Mouse (Mus musculus): Measurements from ENCODE around the gene Ten1.
A peak's percentile ranks its signal among the peaks of the same experiment; 100 is the strongest.

The Ten1 gene

DNA sequence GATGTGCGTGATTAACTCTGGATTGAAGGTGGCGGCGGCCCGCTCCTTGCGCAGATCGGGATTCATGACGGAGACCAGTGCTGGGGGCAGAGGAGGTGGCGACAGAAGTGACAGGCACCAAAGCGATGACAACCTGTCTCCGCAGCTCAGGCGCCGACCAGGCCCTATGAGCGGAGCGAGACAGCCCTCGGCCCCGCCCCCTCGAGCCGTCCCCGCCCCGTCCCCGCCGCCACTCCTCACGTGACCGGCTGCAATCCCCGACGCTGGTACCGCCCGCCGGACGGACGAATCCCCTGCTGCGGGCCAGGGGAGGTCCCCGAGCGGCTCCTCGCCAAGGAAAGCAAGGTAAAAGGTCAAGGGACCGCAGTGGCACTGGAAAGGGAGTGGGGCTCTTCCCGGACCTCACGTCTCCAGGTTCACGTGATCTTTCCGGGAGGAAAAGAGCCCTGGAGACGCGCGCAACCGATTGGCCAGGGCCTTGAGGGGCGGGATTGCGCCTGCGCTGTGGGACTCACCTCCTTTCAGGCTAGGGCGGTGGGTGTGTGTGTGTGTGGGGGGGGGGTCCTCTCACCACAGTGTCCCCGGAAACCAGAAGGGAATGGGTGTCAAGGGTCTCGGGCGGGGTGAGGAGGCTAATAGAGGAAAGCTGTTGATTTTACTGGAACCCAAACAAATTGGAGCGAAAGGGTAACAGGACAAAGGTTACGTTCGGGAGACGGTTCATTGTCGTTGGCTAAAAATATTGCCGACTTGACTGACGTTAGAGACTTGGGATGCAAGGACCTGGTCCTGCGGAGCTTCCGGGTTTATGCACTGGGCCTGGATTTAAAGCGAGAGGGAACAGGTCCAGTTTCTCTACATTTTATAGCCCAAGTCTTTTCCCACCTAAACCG is at the start of gene Ten1, which contains the start of gene Acox1:
TSS of gene Ten1 (plus strand) at position 217 of the 893 bp plus-strand sequence.
TSS of gene Acox1 (minus strand) at position 407 of the 893 bp plus-strand sequence.
- DNase-seq (ENCODE audit: low spot score): peak; percentile 86

DNA sequence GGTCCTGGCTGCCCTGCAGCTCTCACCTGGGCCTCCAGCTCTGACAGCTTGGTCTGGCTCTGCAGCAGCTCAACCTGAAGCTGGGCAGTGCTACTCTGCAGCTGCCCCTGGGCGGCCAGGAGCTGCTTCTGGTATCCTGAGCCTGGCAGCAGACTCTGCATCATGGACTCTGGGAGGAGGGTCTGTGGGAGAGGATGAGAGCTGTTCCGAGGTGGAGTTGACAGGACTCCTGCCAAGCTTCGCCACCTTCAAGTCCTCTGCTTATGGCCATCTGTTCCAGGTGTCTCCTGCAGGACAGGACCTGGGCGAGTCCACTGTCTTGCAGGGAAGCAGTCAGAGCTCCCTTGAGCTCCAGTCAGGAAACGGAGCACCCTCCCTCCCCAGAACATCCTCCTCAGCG is 49.3 kb upstream of the Ten1 start:
- no peak for DNase-seq (ENCODE audit: low spot score)

DNA sequence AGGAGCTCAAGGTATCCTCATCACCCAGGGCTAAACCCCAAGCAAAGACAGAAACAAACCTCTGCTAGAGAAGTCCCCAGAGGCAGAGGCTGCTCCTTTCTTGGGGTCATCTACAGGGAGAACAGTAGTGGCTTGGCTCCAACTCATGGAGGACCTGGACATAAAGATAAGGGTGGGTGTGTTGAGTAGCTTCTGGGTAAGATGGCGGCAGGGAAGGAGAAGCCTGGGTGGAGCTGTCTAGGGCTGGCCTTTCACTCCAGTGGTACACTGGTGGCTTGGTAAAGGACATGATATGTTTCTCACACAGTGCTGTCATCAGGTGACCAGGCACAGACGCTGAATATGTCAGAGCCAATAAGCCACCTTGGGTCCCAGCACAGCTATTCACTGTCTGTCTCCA is 47.7 kb upstream of the Ten1 start:
- DNase-seq (ENCODE audit: low spot score): no peak

DNA sequence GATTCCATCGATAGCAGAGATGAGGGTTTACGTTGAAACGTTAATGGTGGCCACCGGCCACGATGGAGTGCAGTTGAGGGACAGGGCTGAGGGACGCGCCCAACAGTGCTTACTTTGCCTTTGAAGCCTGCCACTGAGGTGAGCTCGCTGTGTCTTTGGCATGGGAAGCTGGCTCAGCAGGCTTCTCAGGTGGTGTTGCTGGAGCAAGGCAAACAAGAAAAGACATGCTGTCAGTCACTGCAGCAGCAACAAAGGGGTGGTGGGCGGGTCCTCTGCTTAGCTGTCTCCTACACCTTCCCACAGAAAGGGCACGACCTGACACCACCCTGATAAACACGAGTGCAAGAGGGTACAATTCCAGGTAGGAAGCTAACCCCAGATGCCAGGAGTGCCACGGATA is 37.3 kb upstream of the Ten1 start:
- DNase-seq (ENCODE audit: low spot score): no peak

DNA sequence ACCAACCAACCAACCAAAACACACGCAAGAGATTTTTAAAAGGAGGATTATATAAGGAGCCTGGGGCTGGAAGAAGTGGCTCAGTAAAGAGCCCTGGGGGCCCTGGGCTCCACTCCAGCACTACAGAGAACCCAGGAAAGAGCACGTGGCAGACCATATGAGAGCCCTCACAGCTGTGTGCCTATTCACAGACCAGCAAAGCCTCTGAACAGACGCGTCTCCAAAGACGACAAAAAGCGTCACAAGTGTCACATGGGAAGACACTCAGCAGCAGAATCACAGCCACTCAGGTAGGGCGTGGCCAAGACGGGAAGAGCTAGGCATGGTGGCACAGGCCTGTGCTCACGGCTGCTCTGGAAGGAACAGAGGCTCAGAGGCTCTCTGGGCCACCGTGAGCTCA is 36.5 kb upstream of the Ten1 start:
- DNase-seq (ENCODE audit: low spot score): no peak

DNA sequence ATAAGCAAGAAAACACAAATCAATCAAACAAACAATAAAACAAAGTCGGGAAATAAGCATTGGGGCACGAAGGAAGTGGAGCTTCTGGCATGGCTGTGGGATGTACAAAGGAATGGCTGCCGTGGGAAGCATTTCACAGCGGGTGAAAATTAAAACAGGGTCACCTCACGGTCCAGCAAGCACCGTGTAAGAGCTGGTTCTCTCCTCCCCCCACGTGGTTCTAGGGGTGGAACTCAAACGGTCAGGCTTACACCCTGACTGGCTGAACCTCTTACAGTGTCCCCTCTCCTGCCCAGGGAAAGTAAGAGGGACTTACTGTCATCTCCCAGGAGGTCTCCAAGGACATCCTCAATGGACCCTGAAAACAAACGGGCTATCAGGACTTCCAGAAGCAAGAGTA is 35.7 kb upstream of the Ten1 start:
- DNase-seq (ENCODE audit: low spot score): no peak

DNA sequence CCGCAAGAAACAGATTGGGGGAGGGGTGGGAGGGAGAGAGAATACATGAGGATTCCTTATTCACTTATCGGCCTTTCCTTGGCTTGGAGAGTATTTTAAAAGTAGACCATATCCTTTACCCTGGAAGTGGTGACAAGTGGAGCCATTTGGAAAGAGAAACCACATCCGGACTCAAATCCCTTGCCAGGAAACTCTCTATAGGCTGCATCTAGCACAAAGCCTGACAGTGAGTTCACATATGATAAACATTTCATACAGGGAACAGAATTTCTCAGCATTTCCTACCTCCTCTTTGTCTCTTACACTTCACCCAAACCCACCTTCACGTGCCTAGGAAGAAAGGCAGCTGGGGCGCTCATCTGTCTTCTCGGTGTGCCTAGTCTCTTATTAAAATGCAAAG is 31.4 kb upstream of the Ten1 start:
- DNase-seq (ENCODE audit: low spot score): no peak

DNA sequence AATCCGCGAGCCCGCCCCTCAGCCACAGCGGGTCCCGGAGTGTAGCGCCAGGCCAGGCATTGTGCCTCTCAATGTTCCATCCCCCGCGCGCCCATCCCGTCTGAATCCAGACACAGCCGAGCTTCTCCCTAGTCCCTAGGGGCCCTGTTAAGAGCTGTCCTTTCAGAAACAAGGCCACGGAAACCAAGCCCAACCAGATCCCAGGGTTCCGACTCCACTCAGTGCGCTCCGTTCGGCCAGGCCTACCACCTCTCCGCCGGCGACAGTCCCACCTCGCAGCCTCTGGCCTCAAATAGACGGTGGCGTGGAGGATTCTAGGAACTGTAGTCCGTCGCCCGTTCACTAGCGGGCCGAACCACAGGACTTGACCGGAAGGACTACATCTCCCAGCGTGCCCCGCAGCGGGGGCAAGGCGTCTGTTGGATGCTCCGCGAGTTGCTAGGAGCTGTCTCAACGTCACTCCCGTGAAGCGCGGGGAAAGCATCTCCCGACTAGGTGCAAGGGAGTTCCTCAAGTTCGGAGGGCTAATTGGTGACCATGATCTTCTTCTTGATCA is 30.7 kb upstream of the Ten1 start, which contains the start of gene Fbf1:
TSS of gene Fbf1 (minus strand) at position 283 of the 556 bp plus-strand sequence.
- peak; percentile 91 for DNase-seq (ENCODE audit: low spot score)

DNA sequence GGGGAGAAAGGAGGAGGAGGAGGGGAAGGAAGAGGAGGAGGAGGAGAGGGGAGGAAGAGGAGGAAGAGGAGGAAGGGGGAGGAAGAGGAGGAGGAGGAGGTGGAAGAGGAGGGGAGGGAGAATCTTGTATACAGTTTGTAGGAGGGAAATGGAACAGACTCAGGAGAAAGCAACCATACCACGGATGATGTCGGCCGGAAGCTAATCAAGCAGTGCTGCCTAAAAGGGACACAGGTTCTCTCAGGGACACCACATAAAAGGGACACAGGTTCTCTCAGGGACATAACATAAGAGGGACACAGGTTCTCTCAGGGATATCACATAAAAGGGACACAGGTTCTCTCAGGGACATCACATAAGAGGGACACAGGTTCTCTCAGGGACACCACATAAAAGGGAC is 29.4 kb upstream of the Ten1 start:
- DNase-seq (ENCODE audit: low spot score): no peak

DNA sequence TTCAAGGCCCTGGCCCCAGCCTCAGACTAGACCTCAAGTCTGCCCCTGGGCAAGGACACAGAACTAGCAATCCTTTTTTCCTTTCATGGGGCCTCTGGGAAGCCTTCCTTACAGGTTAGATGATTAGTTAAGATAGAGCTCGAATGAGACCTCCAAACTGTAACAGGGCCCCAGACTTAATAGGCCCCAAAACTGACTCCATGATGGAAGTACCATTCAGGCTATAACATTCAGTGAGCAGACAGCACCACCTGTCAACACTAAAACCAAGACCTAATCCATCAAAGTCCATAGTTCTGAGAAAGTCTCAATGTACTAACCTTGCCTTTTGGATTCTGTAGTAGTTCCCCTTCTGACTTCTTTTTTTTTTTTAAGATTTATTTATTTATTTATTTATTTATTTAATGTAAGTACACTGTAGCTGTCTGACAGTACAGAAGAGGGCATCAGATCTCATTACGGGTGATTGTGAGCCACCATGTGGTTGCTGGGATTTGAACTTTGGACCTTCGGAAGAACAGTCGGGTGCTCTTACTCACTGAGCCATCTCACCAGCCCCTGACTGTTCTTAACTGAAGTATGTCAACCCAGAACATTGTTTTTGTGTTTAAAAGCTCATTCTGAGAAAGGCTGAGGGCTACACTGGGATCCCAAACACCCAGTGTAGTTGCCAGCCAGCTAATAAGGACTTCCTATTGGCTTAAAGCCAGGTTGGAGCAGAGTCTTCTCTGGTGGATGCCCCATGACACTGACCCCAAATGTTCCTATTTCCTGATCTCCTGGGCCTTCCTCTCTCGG is 28.5 kb upstream of the Ten1 start:
- DNase-seq (ENCODE audit: low spot score): no peak

DNA sequence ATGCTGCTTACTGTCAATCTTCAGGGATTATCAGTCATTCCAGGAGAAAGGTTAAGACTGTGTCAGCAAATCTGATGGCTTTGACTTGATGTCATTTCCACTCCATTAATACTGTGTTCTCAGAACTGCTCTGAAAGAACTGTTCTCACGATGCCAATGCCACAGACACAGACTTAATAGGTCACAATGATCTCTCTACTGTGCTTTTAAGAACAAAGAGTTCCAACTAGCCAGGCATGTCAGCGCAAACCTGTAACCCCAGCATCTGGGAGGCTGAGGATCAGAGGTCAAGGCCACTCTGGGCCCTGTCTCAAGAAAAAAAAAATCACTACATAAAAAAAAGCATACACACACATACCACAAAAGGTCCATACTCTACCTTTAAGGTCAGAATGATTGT is 26.7 kb upstream of the Ten1 start:
- DNase-seq (ENCODE audit: low spot score): no peak

DNA sequence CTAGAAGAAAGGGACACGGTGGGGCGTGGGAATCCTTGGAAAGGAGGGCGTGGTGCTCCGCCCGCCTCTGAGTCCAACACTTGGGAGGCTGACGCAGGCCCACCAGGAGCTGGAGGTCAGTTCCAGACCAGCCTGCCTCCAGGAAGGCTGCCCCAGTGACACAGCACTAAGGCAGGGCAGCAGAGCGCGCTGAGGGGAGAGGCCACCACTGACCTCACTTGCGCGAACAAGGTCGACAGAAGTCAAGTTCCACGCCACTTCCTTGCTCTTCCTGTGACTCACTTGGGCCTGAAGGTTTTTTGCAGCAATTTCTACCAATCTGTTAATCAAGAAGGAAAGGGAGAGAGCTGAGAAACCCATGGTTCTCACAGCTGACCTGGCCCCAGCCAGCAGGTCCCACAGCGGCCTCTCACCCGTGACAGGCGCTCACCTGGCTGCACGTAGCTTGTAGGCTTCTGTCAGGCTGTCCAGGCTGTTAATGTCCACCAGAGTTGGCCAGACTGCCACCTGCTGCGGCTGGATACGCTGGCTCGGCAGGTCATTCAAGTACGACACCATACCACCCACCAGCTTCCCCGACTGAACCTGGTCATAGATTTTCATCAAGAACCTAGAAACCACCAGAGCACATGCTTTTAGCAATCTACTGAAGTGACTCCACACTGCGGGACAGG is 23.7 kb upstream of the Ten1 start:
- DNase-seq (ENCODE audit: low spot score): no peak

DNA sequence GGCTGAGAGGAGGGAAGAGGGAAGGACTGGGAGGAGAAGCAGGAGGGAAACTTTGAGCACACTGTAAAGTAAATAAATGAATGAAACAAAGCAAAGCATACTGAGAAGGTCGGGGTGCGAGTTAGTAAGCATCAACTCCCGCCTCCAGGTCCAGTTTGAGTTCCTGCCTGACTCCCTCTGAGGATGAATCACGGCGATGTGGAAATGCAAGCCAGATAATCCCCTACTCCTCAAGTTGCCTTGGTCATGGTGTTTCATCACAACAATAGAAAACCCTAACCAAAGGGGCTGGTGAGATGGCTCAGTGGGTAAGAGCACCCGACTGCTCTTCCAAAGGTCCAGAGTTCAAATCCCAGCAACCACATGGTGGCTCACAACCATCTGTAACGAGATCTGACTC is 22.6 kb upstream of the Ten1 start:
- DNase-seq (ENCODE audit: low spot score): no peak

DNA sequence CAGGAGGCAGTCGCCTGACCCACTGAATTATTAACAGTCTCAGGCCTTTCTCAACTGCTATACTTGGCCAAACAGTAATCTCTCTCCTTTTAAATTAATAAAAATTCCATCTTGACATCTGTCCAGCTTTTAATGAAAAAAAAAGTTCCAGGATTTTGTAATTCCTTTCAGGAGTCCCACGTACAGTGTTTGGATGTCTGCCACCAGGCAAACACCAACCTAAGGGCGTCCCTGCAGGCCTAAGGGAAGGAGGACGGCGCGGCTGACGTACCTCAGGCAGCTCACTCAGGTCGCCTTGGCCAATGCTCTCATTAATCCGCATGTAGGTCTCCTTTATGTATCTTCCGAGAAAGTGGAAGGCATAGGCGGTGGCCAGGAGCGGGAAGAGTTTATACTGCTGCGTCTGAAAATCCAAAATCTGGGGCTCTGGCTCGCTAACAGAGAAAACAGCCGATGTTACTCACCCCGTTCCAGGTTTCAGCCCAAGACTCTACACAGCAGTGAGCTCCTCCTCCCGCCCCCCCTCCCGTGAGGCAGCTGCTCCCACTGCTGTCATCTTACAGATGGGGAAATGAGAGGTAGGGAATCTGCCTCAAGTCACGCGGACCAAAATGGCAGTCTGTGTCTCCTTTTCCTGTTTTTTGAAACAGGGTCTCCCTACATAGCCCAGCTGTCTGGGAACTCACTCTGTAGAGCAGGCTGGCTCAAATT is 20.1 kb upstream of the Ten1 start:
- DNase-seq (ENCODE audit: low spot score): no peak

DNA sequence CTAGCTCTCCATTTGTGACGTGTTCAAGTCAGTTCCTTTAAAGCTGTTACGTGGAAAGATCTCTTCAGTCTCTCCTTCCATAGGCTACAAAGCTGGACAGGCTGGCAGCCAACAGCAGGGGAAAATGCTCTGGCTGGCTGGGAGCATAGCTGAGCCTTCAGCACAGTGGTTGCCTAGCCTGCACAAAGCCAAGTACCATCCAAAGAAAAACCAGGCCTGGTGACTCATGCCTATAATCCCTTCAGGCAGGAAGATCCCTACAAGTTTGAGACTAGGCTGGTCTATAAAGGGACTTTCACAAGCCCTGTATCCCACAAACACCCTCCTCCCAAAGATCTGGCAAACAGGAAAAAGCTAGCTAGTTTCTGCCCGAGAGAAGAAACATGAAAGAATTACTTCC is 12.8 kb upstream of the Ten1 start:
- no peak for DNase-seq (ENCODE audit: low spot score)

DNA sequence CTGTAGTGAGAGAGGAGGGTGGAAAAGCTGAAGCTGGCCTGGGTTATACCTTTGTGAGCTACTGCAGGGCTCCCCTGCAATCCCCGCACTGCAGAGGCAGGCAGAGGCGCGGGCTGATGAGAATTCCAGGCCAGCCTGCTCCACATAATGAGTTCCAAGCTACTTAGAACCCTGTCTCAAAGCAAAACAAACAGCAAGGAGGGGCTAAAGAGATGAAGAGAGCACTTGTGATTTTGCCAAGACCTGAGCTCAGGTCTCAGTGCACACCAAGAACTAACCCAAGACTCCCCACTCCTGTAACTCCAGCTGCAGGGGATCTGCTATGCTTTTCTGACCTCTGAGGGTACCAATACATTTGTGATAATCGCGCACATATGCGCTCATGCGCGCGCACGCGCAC is 12.3 kb upstream of the Ten1 start:
- no peak for DNase-seq (ENCODE audit: low spot score)

DNA sequence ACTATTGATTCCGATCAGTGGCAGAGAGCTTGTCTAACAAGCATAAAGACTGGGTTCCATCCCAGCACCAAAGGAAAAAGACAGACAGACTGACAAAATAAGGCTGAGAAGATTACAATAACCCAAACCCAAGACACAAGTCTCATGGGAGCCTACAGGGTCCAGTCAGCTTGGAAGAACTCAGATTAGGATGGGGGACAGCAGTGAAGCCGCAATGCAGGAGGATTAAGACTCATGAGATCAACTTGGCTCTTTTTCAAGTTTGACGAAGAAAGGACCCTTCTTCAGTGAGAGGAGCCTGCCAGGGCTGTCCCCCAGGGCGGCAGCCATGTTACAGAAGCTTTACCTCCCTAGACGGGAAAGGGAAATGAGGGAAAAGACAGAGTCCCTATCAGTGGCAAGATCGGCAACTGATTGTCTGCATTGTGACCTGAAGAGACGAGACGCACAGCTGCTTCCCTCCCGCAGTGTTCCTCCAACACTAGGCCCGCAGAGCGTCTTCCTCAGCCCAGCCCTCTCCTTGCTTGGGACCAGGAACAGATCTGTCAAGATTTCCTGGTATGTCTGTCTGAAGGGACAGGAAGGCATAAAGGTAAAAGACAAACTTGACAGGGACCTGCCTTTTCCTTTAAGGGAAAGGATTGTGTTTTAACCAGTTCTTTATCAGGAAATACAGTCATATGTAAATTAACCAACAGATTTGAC is 11.3 kb upstream of the Ten1 start:
- DNase-seq (ENCODE audit: low spot score): no peak

DNA sequence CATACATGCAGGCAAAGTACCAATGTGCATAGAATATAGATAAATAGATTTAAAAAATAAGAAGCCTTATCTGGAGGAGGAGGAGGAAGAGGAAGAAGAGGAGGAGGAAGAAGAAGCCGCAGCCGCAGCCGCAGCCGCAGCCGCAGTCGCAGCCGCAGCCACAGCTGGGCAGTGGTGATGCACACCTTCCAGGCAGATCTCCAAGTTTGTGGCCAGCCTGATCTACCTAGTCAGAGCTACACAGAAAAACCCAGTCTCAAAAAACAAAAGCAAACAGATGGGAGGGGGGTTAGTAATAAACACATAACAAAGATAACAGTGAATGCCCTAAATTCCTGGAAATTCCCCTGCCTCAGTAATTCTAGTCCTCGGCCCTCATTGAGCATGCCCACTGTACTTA is 4.0 kb upstream of the Ten1 start:
- DNase-seq (ENCODE audit: low spot score): peak; percentile 11

DNA sequence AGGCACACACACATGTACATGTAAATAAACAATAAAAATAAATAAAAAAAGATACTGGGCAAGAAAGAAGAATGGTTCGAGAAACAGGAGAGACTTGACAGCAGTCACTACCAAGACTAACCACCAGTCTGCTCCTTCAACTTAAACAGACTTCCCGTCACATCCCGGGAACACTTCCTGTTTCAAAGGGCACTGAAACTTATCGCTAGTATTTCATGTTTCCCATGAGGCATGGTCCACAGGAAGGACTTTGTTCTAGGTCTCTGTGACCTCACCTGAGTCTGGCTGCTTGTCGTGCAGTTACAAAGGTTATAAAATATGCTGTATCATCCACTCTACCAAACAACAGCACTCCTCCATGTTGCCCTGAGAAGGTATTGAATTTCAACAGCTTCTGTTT is 3.4 kb upstream of the Ten1 start:
- DNase-seq (ENCODE audit: low spot score): no peak

DNA sequence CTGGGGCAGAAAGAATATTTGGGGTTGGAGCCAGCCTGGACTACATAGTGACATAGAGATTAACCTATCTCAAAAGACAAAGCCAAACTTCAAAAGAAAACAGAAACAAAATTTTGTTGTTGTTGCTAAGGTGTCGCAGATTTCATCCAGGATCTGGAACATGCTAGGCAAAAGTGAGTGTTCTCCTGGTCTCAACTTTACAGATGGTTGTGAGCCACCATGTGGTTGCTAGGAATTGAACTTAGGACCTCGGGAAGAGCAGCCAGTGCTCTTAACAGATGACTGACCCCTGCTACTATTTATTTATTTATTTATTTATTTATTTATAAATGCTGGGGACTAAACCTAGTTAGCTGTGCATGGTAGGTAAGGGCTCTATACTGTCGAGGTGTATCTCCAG is 2.3 kb upstream of the Ten1 start:
- no peak for DNase-seq (ENCODE audit: low spot score)

All from T-cell, adult 2 months (primary cell).